In the genomic region with DNA sequence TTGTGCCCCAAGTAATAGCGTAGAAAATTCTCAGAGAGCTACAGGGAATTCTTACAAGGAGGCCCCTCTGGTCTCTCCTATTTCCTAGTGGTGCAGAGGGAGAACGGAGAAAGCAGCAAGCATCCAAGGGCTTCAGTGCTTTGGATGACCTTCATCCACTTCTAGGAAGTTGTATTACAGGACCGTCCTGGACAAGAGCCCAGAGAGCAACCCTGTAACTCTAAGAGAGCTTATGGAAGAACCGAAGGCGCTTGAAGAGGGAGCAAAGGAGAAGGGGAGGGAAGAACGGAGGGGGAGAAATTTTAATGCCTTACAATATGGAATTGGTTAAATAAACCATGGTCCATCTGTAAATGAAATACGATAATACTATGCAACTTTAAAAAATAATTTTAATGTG, we compare ENCODE assay signal across 19 mouse cellular contexts. TPM values are rescaled to one million over a fixed set of nuclear protein-coding genes. Genes with fewer than 3 reads are reported as not detected.
DNase-seq lines count a peak whose midpoint lies in the region; ATAC-seq and TF ChIP-seq lines count a peak whose summit lies in the region.
"Had no signal": no experiment of that assay in that cellular context is flagged by ENCODE, and none has a peak within 500 bp of the region (broad histone marks: within the 10 kb centered on the region; RNA-seq: fewer than 3 reads in every experiment).

No protein-coding gene starts in this region.

- no peak for TF ChIP-seq POLR2A in brain, embryonic 14.5 days (IDR thresholded peaks at IDR 0.05; ENCODE audit: borderline replicate concordance, extremely low read depth, insufficient read depth, insufficient read length, poor library complexity, severe bottlenecking)

- no peak overlapping the region for H3K9ac ChIP-seq in midbrain, embryonic 11.5 days (ENCODE audit: low read length)
- no peak overlapping the region for H3K9ac ChIP-seq in midbrain, embryonic 13.5 days (replicated peaks)
- H3K9ac ChIP-seq: hindbrain, embryonic 13.5 days had no signal

- 83% methylated on average over 7 of the region's 7 CpGs for WGBS in midbrain, embryonic 11.5 days
- WGBS in midbrain, embryonic 13.5 days: 79% methylated on average over 7 of the region's 7 CpGs

- intact Hi-C loops in heart, postnatal 36 days (cut with DNase I): no loop called here

- no peak for ATAC-seq in midbrain, embryonic 11.5 days (ENCODE audit: low FRiP score)
- ATAC-seq in midbrain, embryonic 13.5 days: no peak

- H3K4me1 ChIP-seq in midbrain, embryonic 11.5 days (ENCODE audit: control insufficient read depth, insufficient read depth, low read length): no peaks in the 10 kb centered on the region
- peaks cover 6% of the 10 kb centered on the region; the same call in 1 of the 2 replicates for H3K4me1 ChIP-seq in midbrain, embryonic 13.5 days (replicated peaks)

- TF ChIP-seq CTCF in brain, embryonic 14.5 days (IDR thresholded peaks at IDR 0.05; ENCODE audit: borderline replicate concordance, extremely low read depth, insufficient read depth, insufficient read length): no peak

- no peak overlapping the region for H3K27ac ChIP-seq in midbrain, embryonic 11.5 days (ENCODE audit: low read depth, low read length)
- no peak overlapping the region for H3K27ac ChIP-seq in midbrain, embryonic 13.5 days
- H3K27ac ChIP-seq: stomach, postnatal 0 days had no signal

- no peak overlapping the region for H3K4me2 ChIP-seq in midbrain, embryonic 11.5 days
- H3K4me2 ChIP-seq in midbrain, embryonic 13.5 days (replicated peaks): no peak overlapping the region
- H3K4me2 ChIP-seq: hindbrain, embryonic 13.5 days had no signal

- H3K9me3 ChIP-seq in midbrain, embryonic 11.5 days (ENCODE audit: control insufficient read depth, low read length): no peaks in the 10 kb centered on the region
- no peaks in the 10 kb centered on the region for H3K9me3 ChIP-seq in midbrain, embryonic 13.5 days
- H3K9me3 ChIP-seq: hindbrain, embryonic 13.5 days; megakaryocyte, embryonic 14.5 days had no signal

- no peaks in the 10 kb centered on the region for H3K36me3 ChIP-seq in midbrain, embryonic 11.5 days (ENCODE audit: control insufficient read depth, insufficient read depth, low read length)
- no peaks in the 10 kb centered on the region for H3K36me3 ChIP-seq in midbrain, embryonic 13.5 days
- H3K36me3 ChIP-seq: hindbrain, embryonic 13.5 days had no signal

- no peak overlapping the region for H3K4me3 ChIP-seq in midbrain, embryonic 11.5 days (ENCODE audit: low read depth, low read length)
- H3K4me3 ChIP-seq in midbrain, embryonic 13.5 days (replicated peaks): no peak overlapping the region
- H3K4me3 ChIP-seq: erythroblast, embryonic 14.5 days; hindbrain, embryonic 13.5 days; megakaryocyte, embryonic 14.5 days had no signal

- no peaks in the 10 kb centered on the region for H3K27me3 ChIP-seq in midbrain, embryonic 11.5 days (ENCODE audit: control insufficient read depth, insufficient read depth, low read length)
- no peaks in the 10 kb centered on the region for H3K27me3 ChIP-seq in midbrain, embryonic 13.5 days

- DNase-seq in heart, adult 11 months: peak; percentile 58
- no peak for DNase-seq in heart, postnatal 36 days
- peak; percentile 73 for DNase-seq in midbrain, embryonic 11.5 days (ENCODE audit: low spot score, missing footprints)
- DNase-seq in brain, embryonic 14.5 days (ENCODE audit: low read depth): peak; percentile 53
- no peak for DNase-seq in spleen, postnatal 36 days (ENCODE audit: low spot score in 2 of 2)
- no peak for DNase-seq in urinary bladder, adult 18-20 months (ENCODE audit: low spot score in 2 of 2)
- DNase-seq: kidney, adult 9 months; lung, postnatal 14 days had no signal

RNA-seq across cellular contexts. Expression of a gene that starts 33.3 kb away (rescaled TPM):
- not detected for total RNA-seq in heart, postnatal 36 days (2021)
- 0.07 and 0.08 TPM in 2 replicates for polyA plus RNA-seq in midbrain, embryonic 11.5 days (2014; fragmentation: Nextera tagmentation; extraction: Ambion mirVana)
- polyA plus RNA-seq in midbrain, embryonic 13.5 days (2015; fragmentation: Nextera tagmentation; extraction: Ambion mirVana): not detected in 2 replicates
- polyA plus RNA-seq in brain, embryonic 14.5 days (2012; rRNA removed): 0.26 and 1.2 TPM in 2 replicates
- total RNA-seq: gastrocnemius, postnatal 4 days; midbrain, postnatal 0 days had no signal
- polyA plus RNA-seq: erythroblast, embryonic 14.5 days; heart, embryonic 14.5 days; intestine, embryonic 14.5 days; liver, embryonic 16.5 days; midbrain, postnatal 0 days; neural tube, embryonic 11.5 days had no signal

Comparison
In these comparisons a context has a peak if more than half of its experiments do, and no peak if none do; other contexts are left out.
1. DNase-seq: peak in heart, adult 11 months (single experiment), midbrain, embryonic 11.5 days (single experiment) and brain, embryonic 14.5 days (single experiment); none in heart, postnatal 36 days (0 of 2), spleen, postnatal 36 days (0 of 2) and urinary bladder, adult 18-20 months (0 of 2).